Mouse (Mus musculus): ENCODE data around the gene Hdac9.

Gene Hdac9

GRCm38 (mm10) chr12:34332884-34333283, 584.0 kb downstream of the Hdac9 start:
- DNase-seq = no peak

GRCm38 (mm10) chr12:34327111-34327510, 589.8 kb downstream of the Hdac9 start:
- no peak for DNase-seq

- DNase-seq = no peak
Observed at GRCm38 (mm10) chr12:34312113-34312719, 604.7 kb downstream of the Hdac9 start.

GRCm38 (mm10) chr12:34305453-34305852, 611.4 kb downstream of the Hdac9 start:
- no peak for DNase-seq

GRCm38 (mm10) chr12:34292346-34292745, 624.5 kb downstream of the Hdac9 start:
- DNase-seq = no peak

GRCm38 (mm10) chr12:34287218-34287617, 629.7 kb downstream of the Hdac9 start:
- DNase-seq = no peak

DNA sequence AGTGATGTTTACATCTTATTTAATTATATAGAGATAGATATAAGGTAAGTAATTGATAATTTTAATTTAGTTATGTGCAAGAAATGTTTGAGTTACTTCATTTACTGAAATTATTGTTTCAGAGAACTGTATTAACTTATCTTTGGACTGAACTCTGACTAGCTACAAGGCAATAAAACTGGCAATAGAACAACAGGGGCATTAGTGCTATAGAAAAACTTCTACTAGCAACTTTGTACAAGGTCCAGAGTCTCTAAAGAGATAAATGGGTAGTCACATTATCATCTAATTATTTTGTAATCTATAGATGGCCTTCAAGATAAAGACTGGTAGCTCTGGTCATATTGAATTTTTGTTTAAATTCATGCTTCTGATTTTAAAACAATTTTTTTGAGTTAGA, 632.0 kb downstream of the Hdac9 start:
- no peak for DNase-seq

DNA sequence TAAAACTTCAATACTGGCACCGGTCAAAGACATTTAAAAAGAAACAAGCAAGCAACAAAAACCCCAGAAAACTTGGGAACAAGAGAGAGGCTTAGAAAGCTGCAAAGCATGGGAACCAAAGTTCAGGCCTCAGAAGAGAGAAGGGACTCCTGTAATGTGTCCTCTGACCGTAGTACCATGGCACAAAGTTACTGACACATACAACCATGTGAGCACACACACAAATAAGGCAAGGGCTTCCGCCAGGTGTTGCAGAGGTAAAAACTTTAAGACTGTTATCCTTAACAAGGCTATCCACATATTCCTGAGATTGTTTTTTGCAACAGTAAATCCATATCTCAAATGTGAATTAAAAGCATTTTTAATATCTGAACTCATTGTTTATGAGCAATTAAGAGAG, 632.5 kb downstream of the Hdac9 start:
- DNase-seq = no peak

- DNase-seq = no peak
Observed at GRCm38 (mm10) chr12:34278822-34279221, 638.1 kb downstream of the Hdac9 start.

DNA sequence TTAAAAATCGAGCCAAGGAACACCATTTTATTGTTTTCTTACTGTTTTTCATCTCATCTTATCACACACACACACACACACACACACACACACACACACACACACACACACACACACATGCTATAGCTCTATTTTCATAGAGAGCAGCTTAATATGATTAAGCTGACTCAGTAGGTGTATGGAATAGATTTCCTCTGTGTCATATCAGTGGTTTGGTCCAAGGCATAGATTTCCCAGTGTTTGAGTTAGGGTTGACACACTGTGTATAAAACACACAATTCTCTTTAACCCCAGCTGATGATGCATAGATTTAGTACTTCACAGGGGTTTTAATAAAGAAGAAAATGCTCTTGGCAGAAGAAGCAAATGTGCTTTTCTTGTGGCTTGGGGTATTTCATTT, 643.1 kb downstream of the Hdac9 start:
- DNase-seq = no peak

- no peak for DNase-seq
Observed at GRCm38 (mm10) chr12:34270096-34270495, 646.8 kb downstream of the Hdac9 start.

- DNase-seq = no peak
Observed at GRCm38 (mm10) chr12:34269472-34270040, 647.3 kb downstream of the Hdac9 start.

GRCm38 (mm10) chr12:34259651-34260050, 657.2 kb downstream of the Hdac9 start:
- DNase-seq = no peak

- no peak for DNase-seq
Observed at GRCm38 (mm10) chr12:34249160-34249559, 667.7 kb downstream of the Hdac9 start.

- DNase-seq = no peak
Observed at GRCm38 (mm10) chr12:34248193-34249121, 668.4 kb downstream of the Hdac9 start.

DNA sequence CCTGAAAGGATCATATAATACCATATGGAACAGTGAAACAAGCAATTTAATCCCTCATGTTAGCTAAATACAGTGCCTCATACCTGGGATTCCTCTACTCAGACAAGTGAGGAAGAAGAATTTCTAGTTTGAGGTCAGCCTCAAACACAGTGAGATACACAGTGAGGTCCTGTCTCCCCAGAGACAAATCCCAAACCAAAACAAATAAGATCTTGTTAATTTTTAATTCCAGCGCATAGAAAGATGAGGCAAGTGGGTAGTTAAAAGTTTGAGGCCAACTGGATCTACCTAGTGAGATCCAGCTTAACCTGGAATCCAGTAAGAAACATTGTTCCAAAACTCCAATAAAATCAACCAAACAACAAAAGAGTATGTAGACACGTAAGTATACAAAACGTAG, 678.1 kb downstream of the Hdac9 start:
- DNase-seq = no peak

- no peak for DNase-seq
Observed at GRCm38 (mm10) chr12:34231621-34232150, 685.2 kb downstream of the Hdac9 start.

GRCm38 (mm10) chr12:34224505-34224904, 692.4 kb downstream of the Hdac9 start:
- DNase-seq = no peak

- DNase-seq = no peak
Observed at GRCm38 (mm10) chr12:34221014-34221413, 695.9 kb downstream of the Hdac9 start.

DNA sequence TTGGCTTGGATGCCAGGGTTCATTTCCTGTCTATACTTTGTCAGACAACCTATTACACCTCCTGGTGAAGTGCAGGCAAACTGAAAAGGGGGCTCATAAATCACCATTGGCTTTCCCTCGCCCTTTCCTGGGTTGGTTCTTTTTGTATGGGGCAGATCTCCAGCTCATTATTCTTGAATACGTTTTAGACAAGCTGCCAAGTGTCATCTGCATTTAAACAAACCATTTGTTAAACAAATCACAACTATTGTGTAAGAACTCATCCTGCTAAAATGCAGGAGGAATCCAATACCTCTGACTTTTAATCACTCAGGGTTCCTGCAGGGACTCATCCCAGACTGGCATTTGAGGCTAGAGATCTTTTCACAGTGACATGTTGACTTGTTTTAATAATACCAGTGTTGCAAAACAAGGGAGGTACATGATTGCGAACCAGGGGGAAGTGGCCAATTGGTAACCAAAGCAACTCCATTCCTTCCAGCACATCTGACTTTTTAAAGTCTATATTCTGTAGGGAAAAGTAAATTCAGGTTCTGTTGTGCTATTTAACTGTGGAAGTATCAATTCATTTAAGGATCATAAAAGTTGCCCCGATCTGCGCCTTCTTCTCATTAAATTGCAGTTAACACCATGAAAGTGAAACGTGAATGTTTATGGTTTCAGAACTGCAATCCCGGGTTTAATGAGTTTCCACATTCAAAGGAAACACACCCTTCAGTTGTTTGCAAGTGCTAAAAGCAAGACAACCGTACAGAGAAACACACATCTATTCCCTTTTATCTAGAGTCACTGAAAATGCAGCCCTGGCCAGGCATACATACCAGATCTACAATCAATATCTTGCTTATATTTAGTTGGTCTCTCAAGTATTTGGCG, 696.6 kb downstream of the Hdac9 start:
- no peak for DNase-seq

DNA sequence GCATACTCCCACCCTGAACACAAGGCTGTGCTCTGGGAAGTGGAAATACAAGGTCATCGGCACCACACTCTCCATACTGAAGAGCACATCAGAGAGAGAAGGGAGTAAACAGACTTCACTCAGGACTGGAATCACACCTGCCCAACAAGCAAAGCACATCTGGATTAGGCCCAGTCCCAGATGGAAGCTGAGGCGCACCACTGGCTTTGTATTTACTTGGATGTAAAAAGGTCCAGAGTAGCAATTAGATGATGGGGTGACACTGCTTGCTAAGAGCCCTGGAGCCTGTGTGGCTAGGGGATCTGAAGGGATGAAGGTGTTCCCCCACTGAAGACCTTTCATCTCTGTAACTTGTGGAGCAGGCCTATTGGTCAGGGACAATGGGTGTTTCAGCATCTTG, 698.3 kb downstream of the Hdac9 start:
- no peak for DNase-seq

All from lung, postnatal 4 days (tissue).